Mouse (Mus musculus): ENCODE results near the gene Bmp2k.
A peak's percentile ranks its signal among the peaks of the same experiment; 100 is the strongest.

Bmp2k gene

GRCm38 (mm10) chr5:96997310-96997801 lies at the start of gene Bmp2k:
TSS of gene Bmp2k (plus strand) at chr5:96997689.
- peak; percentile 87 to 88 for DNase-seq (ENCODE audit: low spot score in 2 of 2)

GRCm38 (mm10) chr5:96948856-96949527 lies 48.5 kb upstream of the Bmp2k start:
- DNase-seq (ENCODE audit: low spot score in 2 of 2) = no peak

GRCm38 (mm10) chr5:96949839-96950666 lies 47.4 kb upstream of the Bmp2k start:
- DNase-seq (ENCODE audit: low spot score in 2 of 2) = no peak

GRCm38 (mm10) chr5:96950667-96951492 lies 46.6 kb upstream of the Bmp2k start:
- DNase-seq (ENCODE audit: low spot score in 2 of 2) = no peak

- DNase-seq (ENCODE audit: low spot score in 2 of 2) = no peak
Measured at GRCm38 (mm10) chr5:96951493-96952105, 45.9 kb upstream of the Bmp2k start.

GRCm38 (mm10) chr5:96954040-96954439 lies 43.4 kb upstream of the Bmp2k start:
- DNase-seq (ENCODE audit: low spot score in 2 of 2) = no peak

- no peak for DNase-seq (ENCODE audit: low spot score in 2 of 2)
Measured at GRCm38 (mm10) chr5:96954466-96955027, 42.9 kb upstream of the Bmp2k start.

GRCm38 (mm10) chr5:96956926-96957325 lies 40.6 kb upstream of the Bmp2k start:
- DNase-seq (ENCODE audit: low spot score in 2 of 2) = no peak

- DNase-seq (ENCODE audit: low spot score in 2 of 2) = no peak
Measured at GRCm38 (mm10) chr5:96961122-96961521, 36.4 kb upstream of the Bmp2k start.

GRCm38 (mm10) chr5:96961852-96962251 lies 35.6 kb upstream of the Bmp2k start:
- DNase-seq (ENCODE audit: low spot score in 2 of 2) = no peak

- DNase-seq (ENCODE audit: low spot score in 2 of 2) = peak; percentile 48 to 76
Measured at GRCm38 (mm10) chr5:96962252-96962933, 35.1 kb upstream of the Bmp2k start.

GRCm38 (mm10) chr5:96962934-96963301 lies 34.6 kb upstream of the Bmp2k start:
- DNase-seq (ENCODE audit: low spot score in 2 of 2) = no peak

- DNase-seq (ENCODE audit: low spot score in 2 of 2) = no peak
Measured at GRCm38 (mm10) chr5:96964062-96965028, 33.1 kb upstream of the Bmp2k start.

GRCm38 (mm10) chr5:96965029-96965403 lies 32.5 kb upstream of the Bmp2k start:
- DNase-seq (ENCODE audit: low spot score in 2 of 2) = no peak

- DNase-seq (ENCODE audit: low spot score in 2 of 2) = no peak
Measured at GRCm38 (mm10) chr5:96965503-96965902, 32.0 kb upstream of the Bmp2k start.

- DNase-seq (ENCODE audit: low spot score in 2 of 2) = no peak
Measured at GRCm38 (mm10) chr5:96968628-96969027, 28.9 kb upstream of the Bmp2k start.

- DNase-seq (ENCODE audit: low spot score in 2 of 2) = no peak
Measured at GRCm38 (mm10) chr5:96969032-96969431, 28.5 kb upstream of the Bmp2k start.

- DNase-seq (ENCODE audit: low spot score in 2 of 2) = no peak
Measured at GRCm38 (mm10) chr5:96969705-96970471, 27.6 kb upstream of the Bmp2k start.

GRCm38 (mm10) chr5:96970472-96970848 lies 27.0 kb upstream of the Bmp2k start:
- DNase-seq (ENCODE audit: low spot score in 2 of 2) = no peak

All from frontal cortex, postnatal 36 days (tissue).